Mouse (Mus musculus) neural tube, embryonic 15.5 days (tissue): ENCODE measurements at regions not wholly inside any gene's neighbourhood (a gene's known extent, or its start where the extent isn't known, plus 50 kb on each side); places are given as distances from the start of the nearest gene placed in this dataset.

Experiments used
- ATAC-seq: fragments of 200-750 bp; cut with Nextera tagmentation; 2 replicates; pipeline ENCODE4 v1.8.0; 2017; ENCODE audit warnings: mild to moderate bottlenecking, moderate TSS enrichment, moderate library complexity; ENCODE audit not compliant: low FRiP score
- H3K27ac ChIP-seq: fragments of 300-500 bp; sonication (generic); replicated peaks from 2 replicates; pipeline ENCODE4 v1.5.1; 2015; ENCODE audit warnings: mild to moderate bottlenecking, inconsistent platforms
- H3K27me3 ChIP-seq: fragments of 300-500 bp; sonication (generic); replicated peaks from 2 replicates; pipeline ENCODE4 v1.6.1; 2015; ENCODE audit warnings: inconsistent platforms
- H3K36me3 ChIP-seq: fragments of 300-500 bp; sonication (generic); 2 replicates; pipeline ENCODE4 v1.6.1; 2015; ENCODE audit warnings: inconsistent platforms
- H3K4me1 ChIP-seq: fragments of 300-500 bp; sonication (generic); 2 replicates; pipeline ENCODE4 v1.6.1; 2015; ENCODE audit warnings: inconsistent platforms
- H3K4me2 ChIP-seq: fragments of 300-500 bp; sonication (generic); 2 replicates; pipeline ENCODE4 v1.6.1; 2015; ENCODE audit warnings: inconsistent platforms, mild to moderate bottlenecking, moderate library complexity
- H3K4me3 ChIP-seq: fragments of 300-500 bp; sonication (generic); replicated peaks from 2 replicates; pipeline ENCODE4 v1.5.1; 2015; ENCODE audit warnings: mild to moderate bottlenecking, inconsistent platforms
- H3K9ac ChIP-seq: fragments of 300-500 bp; sonication (generic); replicated peaks from 2 replicates; pipeline ENCODE4 v1.6.1; 2015; ENCODE audit warnings: mild to moderate bottlenecking, inconsistent platforms
- H3K9me3 ChIP-seq: fragments of 300-500 bp; sonication (generic); replicated peaks from 2 replicates; pipeline ENCODE4 v1.6.1; 2016; ENCODE audit warnings: inconsistent platforms
- WGBS: fragments of 180-500 bp; shearing (Covaris S2); methylation state at CpG from one replicate; pipeline ENCODE4 v1.1.7; 2015; ENCODE audit warnings: mixed read lengths; 5-methylcytosine and 5-hydroxymethylcytosine counted together

- Histone ChIP-seq H3K9ac (no peak overlapping the region), H3K36me3 (no peaks in the 10 kb centered on the region), H3K4me3 (no peak overlapping the region), H3K4me2 (no peak overlapping the region), H3K4me1 (peaks cover 15% of the 10 kb centered on the region), H3K9me3 (no peaks in the 10 kb centered on the region), H3K27me3 (no peaks in the 10 kb centered on the region), H3K27ac (no peak overlapping the region)
- WGBS: 87% methylated on average over 3 of the region's 3 CpGs
- ATAC-seq: no peak
Observed at GRCm38 (mm10) chr16:21296786-21297185, 92.2 kb downstream of the Ephb3 start.

GRCm38 (mm10) chr16:21298866-21299265 is 94.3 kb downstream of the Ephb3 start:
- no peak overlapping the region for H3K27ac ChIP-seq
- WGBS: 74% methylated on average over 7 of the region's 7 CpGs

GRCm38 (mm10) chr16:21305859-21306258 is 101.3 kb downstream of the Ephb3 start:
- WGBS: 90% methylated on average over 3 of the region's 3 CpGs
- no peak for ATAC-seq
- Histone ChIP-seq H3K4me1 (peaks cover 8% of the 10 kb centered on the region), H3K4me3 (no peak overlapping the region), H3K27me3 (0 out of 2 replicates have a peak, but pooled peaks cover 6% of the 10 kb centered on the region), H3K9ac (no peak overlapping the region), H3K9me3 (no peaks in the 10 kb centered on the region), H3K36me3 (no peaks in the 10 kb centered on the region), H3K27ac (no peak overlapping the region), H3K4me2 (no peak overlapping the region)

More at GRCm38 (mm10) chr16:21298866-21299265, 94.3 kb downstream of the Ephb3 start:
- H3K4me3 ChIP-seq: no peak overlapping the region
- no peak overlapping the region for H3K4me2 ChIP-seq
- no peaks in the 10 kb centered on the region for H3K36me3 ChIP-seq
- H3K27me3 ChIP-seq: no peaks in the 10 kb centered on the region
- H3K9ac ChIP-seq: no peak overlapping the region
- ATAC-seq: no peak
- H3K9me3 ChIP-seq: no peaks in the 10 kb centered on the region
- H3K4me1 ChIP-seq: peaks cover 11% of the 10 kb centered on the region

- H3K9me3 ChIP-seq: no peaks in the 10 kb centered on the region
- H3K4me3 ChIP-seq: no peak overlapping the region
- H3K36me3 ChIP-seq: no peaks in the 10 kb centered on the region
- WGBS: 63% methylated on average over 8 of the region's 8 CpGs
- no peak overlapping the region for H3K9ac ChIP-seq
- H3K4me1 ChIP-seq: peaks cover 17% of the 10 kb centered on the region
- ATAC-seq: no peak
- H3K4me2 ChIP-seq: no peak overlapping the region
- H3K27ac ChIP-seq: no peak overlapping the region
- 0 out of 2 replicates have a peak, but pooled peaks cover 6% of the 10 kb centered on the region for H3K27me3 ChIP-seq
Observed at GRCm38 (mm10) chr16:21308513-21308912, 104.0 kb downstream of the Ephb3 start.

GRCm38 (mm10) chr16:21310636-21311615 is 106.4 kb downstream of the Ephb3 start:
- Histone ChIP-seq H3K27ac (peak overlapping the region; percentile 80), H3K4me1 (peaks cover 20% of the 10 kb centered on the region), H3K4me2 (peak overlapping the region; percentile 86), H3K27me3 (0 out of 2 replicates have a peak, but pooled peaks cover 6% of the 10 kb centered on the region), H3K9me3 (no peaks in the 10 kb centered on the region), H3K9ac (peak overlapping the region; percentile 70), H3K36me3 (no peaks in the 10 kb centered on the region), H3K4me3 (peak overlapping the region; percentile 44)
- ATAC-seq: peak; percentile 90
- WGBS: 3% methylated on average over 35 of the region's 35 CpGs

- Histone ChIP-seq H3K4me2 (peak overlapping the region; percentile 86; the same call in 1 of the 2 replicates), H3K4me3 (no peak overlapping the region), H3K9ac (no peak overlapping the region), H3K9me3 (no peaks in the 10 kb centered on the region), H3K36me3 (no peaks in the 10 kb centered on the region), H3K4me1 (peaks cover 21% of the 10 kb centered on the region), H3K27ac (0 out of 2 replicates have a peak overlapping the region, but pooled peaks have one; percentile 80), H3K27me3 (0 out of 2 replicates have a peak, but pooled peaks cover 6% of the 10 kb centered on the region)
- ATAC-seq: no peak
Observed at GRCm38 (mm10) chr16:21311781-21312180, 107.2 kb downstream of the Ephb3 start.

- Histone ChIP-seq H3K27me3 (no peaks in the 10 kb centered on the region), H3K36me3 (no peaks in the 10 kb centered on the region), H3K9me3 (no peaks in the 10 kb centered on the region), H3K4me2 (no peak overlapping the region), H3K4me1 (peaks cover 14% of the 10 kb centered on the region), H3K9ac (no peak overlapping the region), H3K4me3 (no peak overlapping the region), H3K27ac (no peak overlapping the region)
- ATAC-seq: no peak
- WGBS: 44% methylated on average over 6 of the region's 6 CpGs
Observed at GRCm38 (mm10) chr16:21315751-21316151, 107.2 kb upstream of the Vps8 start.

GRCm38 (mm10) chr16:21318009-21318639 is 104.8 kb upstream of the Vps8 start:
- 83% methylated on average over 7 of the region's 7 CpGs for WGBS
- no peak overlapping the region for H3K4me3 ChIP-seq
- 0 out of 2 replicates have a peak, but pooled peaks cover 12% of the 10 kb centered on the region for H3K4me1 ChIP-seq
- H3K4me2 ChIP-seq: no peak overlapping the region
- H3K27ac ChIP-seq: peak overlapping the region; percentile 28; the same call in 1 of the 2 replicates
- ATAC-seq: no peak
- H3K9ac ChIP-seq: no peak overlapping the region
- no peaks in the 10 kb centered on the region for H3K27me3 ChIP-seq
- no peaks in the 10 kb centered on the region for H3K9me3 ChIP-seq
- no peaks in the 10 kb centered on the region for H3K36me3 ChIP-seq

GRCm38 (mm10) chr16:21318640-21319365 is 104.1 kb upstream of the Vps8 start:
- H3K4me1 ChIP-seq: 0 out of 2 replicates have a peak, but pooled peaks cover 12% of the 10 kb centered on the region
- WGBS: 73% methylated on average over 9 of the region's 9 CpGs

GRCm38 (mm10) chr16:21320284-21320683 is 102.6 kb upstream of the Vps8 start:
- Histone ChIP-seq H3K27ac (no peak overlapping the region), H3K4me3 (no peak overlapping the region), H3K27me3 (no peaks in the 10 kb centered on the region), H3K36me3 (no peaks in the 10 kb centered on the region), H3K9ac (no peak overlapping the region), H3K4me1 (0 out of 2 replicates have a peak, but pooled peaks cover 12% of the 10 kb centered on the region), H3K4me2 (no peak overlapping the region), H3K9me3 (no peaks in the 10 kb centered on the region)
- 73% methylated on average over 2 of the region's 2 CpGs for WGBS
- ATAC-seq: no peak

More at GRCm38 (mm10) chr16:21318640-21319365, 104.1 kb upstream of the Vps8 start:
- no peaks in the 10 kb centered on the region for H3K36me3 ChIP-seq
- no peak overlapping the region for H3K4me3 ChIP-seq
- ATAC-seq: no peak
- H3K27me3 ChIP-seq: no peaks in the 10 kb centered on the region
- H3K9ac ChIP-seq: no peak overlapping the region
- H3K27ac ChIP-seq: peak overlapping the region; percentile 28; the same call in 1 of the 2 replicates
- H3K9me3 ChIP-seq: no peaks in the 10 kb centered on the region
- H3K4me2 ChIP-seq: no peak overlapping the region
